Mouse (Mus musculus) liver, embryonic 16.5 days (tissue): ENCODE measurements around the gene Eif2b1. TPM values are rescaled to one million over a fixed set of nuclear protein-coding genes. Genes with fewer than 3 reads are reported as not detected.
"Not testable (repeated sequence)": the region's sequence is repeated elsewhere in the genome, so short reads cannot be mapped to it uniquely, and the experiment has no call there.

ENCODE experiments used
- ATAC-seq: fragments of 200-750 bp; cut with Nextera tagmentation; 2 replicates; pipeline ENCODE4 v1.8.0; 2017; ENCODE audit warnings: low read depth, mild to moderate bottlenecking, moderate number of reproducible peaks, moderate library complexity
- H3K27ac ChIP-seq: fragments of 300-500 bp; sonication (generic); 2 replicates; pipeline ENCODE4 v1.5.1; 2014; ENCODE audit warnings: mild to moderate bottlenecking, low read length
- H3K27me3 ChIP-seq: fragments of 300-500 bp; sonication (generic); 2 replicates; pipeline ENCODE4 v1.6.1; 2014; ENCODE audit warnings: low read depth, low read length, mixed read lengths; ENCODE audit not compliant: control insufficient read depth, insufficient read depth
- H3K36me3 ChIP-seq: fragments of 300-500 bp; sonication (generic); 2 replicates; pipeline ENCODE4 v1.6.1; 2014; ENCODE audit warnings: mild to moderate bottlenecking; ENCODE audit not compliant: control insufficient read depth, insufficient read depth
- H3K4me1 ChIP-seq: fragments of 300-500 bp; sonication (generic); 2 replicates; pipeline ENCODE4 v1.6.1; 2014; ENCODE audit warnings: low read depth, low read length, mixed read lengths; ENCODE audit not compliant: control insufficient read depth
- H3K4me2 ChIP-seq: fragments of 300-500 bp; sonication (generic); 2 replicates; pipeline ENCODE4 v1.6.1; 2014; ENCODE audit warnings: low read depth, low read length, mixed read lengths
- H3K4me3 ChIP-seq: fragments of 300-500 bp; sonication (generic); 2 replicates; pipeline ENCODE4 v1.5.1; 2014; ENCODE audit warnings: low read depth, mild to moderate bottlenecking, low read length
- H3K9ac ChIP-seq: fragments of 300-500 bp; sonication (generic); 2 replicates; pipeline ENCODE4 v1.6.1; 2014; ENCODE audit warnings: low read depth, low read length
- H3K9me3 ChIP-seq: fragments of 300-500 bp; sonication (generic); replicated peaks from 2 replicates; pipeline ENCODE4 v1.6.1; 2016; ENCODE audit warnings: low read length; ENCODE audit not compliant: control insufficient read depth
- WGBS: fragments of 180-500 bp; shearing (Covaris S2); extraction: QIAGEN DNeasy Blood & Tissue Kit; methylation state at CpG from one replicate; pipeline ENCODE4 v1.1.7; 2014; ENCODE audit not compliant: insufficient replicate concordance; 5-methylcytosine and 5-hydroxymethylcytosine counted together
- polyA plus RNA-seq: library from polyadenylated mRNA; unstranded; fragments of >200 nt; fragmentation: Nextera tagmentation; extraction: Ambion mirVana; gene quantifications from 2 replicates; pipeline ENCODE4 v1.2.1, GENCODE M21; 2015

Gene Eif2b1
- polyA plus RNA-seq, 1 experiment from 2014 or later: 33.0 TPM

DNA sequence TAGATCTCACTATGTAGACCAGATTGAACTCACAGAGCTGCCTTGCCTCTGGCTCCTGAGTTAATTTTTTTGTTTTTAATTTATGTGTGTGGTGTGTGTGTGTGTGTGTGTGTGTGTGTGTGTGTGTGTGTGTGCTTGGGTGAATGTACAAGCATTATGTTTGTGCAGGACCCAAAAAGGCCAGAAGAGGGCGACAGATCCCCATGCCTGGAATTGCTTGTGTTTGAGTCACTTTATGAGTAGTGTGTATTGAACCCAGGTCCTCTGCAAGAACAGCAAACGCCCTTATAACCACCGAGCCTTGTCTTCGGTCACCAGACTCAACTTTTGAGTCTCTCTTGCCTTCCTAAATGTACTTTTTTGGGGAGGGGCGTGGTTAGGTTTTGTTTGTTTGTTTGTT is 23.4 kb upstream of the Eif2b1 start:
- Histone ChIP-seq H3K36me3 (no peaks in the 10 kb centered on the region), H3K27ac (no peak overlapping the region), H3K9me3 (no peaks in the 10 kb centered on the region), H3K4me1 (peaks cover 7% of the 10 kb centered on the region), H3K9ac (no peak overlapping the region), H3K27me3 (no peaks in the 10 kb centered on the region), H3K4me2 (no peak overlapping the region), H3K4me3 (no peak overlapping the region)
- no peak for ATAC-seq
- WGBS: 48% methylated on average over 5 of the region's 5 CpGs

GRCm38 (mm10) chr5:124599726-124600125 is 20.8 kb upstream of the Eif2b1 start:
- H3K4me1 ChIP-seq, ATAC-seq, H3K9ac ChIP-seq, H3K27me3 ChIP-seq, H3K27ac ChIP-seq, H3K4me2 ChIP-seq, H3K36me3 ChIP-seq, H3K4me3 ChIP-seq, H3K9me3 ChIP-seq: not testable (repeated sequence)
- WGBS: 30% methylated on average over 8 of the region's 8 CpGs

- WGBS: 9% methylated on average over 30 of the region's 30 CpGs
- H3K36me3 ChIP-seq: peaks cover 3% of the 10 kb centered on the region; the same call in 1 of the 2 replicates
- peak overlapping the region; percentile 50; the same call in 1 of the 2 replicates for H3K9ac ChIP-seq
- peaks cover 7% of the 10 kb centered on the region for H3K4me1 ChIP-seq
- peak; percentile 97 for ATAC-seq
- no peaks in the 10 kb centered on the region for H3K27me3 ChIP-seq
- H3K27ac ChIP-seq: no peak overlapping the region
- peak overlapping the region; percentile 69 for H3K4me3 ChIP-seq
- H3K9me3 ChIP-seq: no peaks in the 10 kb centered on the region
- H3K4me2 ChIP-seq: peak overlapping the region; percentile 84
These were observed 19.6 kb upstream of the Eif2b1 start for GRCm38 (mm10) chr5:124598224-124599174.

GRCm38 (mm10) chr5:124592768-124593167 is 13.8 kb upstream of the Eif2b1 start:
- Histone ChIP-seq H3K4me3 (no peak overlapping the region), H3K9ac (no peak overlapping the region), H3K4me1 (no peaks in the 10 kb centered on the region), H3K4me2 (no peak overlapping the region), H3K27ac (no peak overlapping the region), H3K27me3 (no peaks in the 10 kb centered on the region), H3K36me3 (peaks cover 11% of the 10 kb centered on the region), H3K9me3 (no peaks in the 10 kb centered on the region)
- ATAC-seq: no peak
- 83% methylated on average over 3 of the region's 3 CpGs for WGBS

- H3K27ac ChIP-seq: no peak overlapping the region
- peaks cover 18% of the 10 kb centered on the region for H3K4me1 ChIP-seq
- peaks cover 3% of the 10 kb centered on the region; the same call in 1 of the 2 replicates for H3K36me3 ChIP-seq
- H3K9ac ChIP-seq: no peak overlapping the region
- no peak for ATAC-seq
- no peak overlapping the region for H3K4me2 ChIP-seq
- H3K27me3 ChIP-seq: no peaks in the 10 kb centered on the region
- WGBS: 44% methylated on average over 5 of the region's 5 CpGs
- H3K4me3 ChIP-seq: no peak overlapping the region
- H3K9me3 ChIP-seq: no peaks in the 10 kb centered on the region
These were observed 3.6 kb upstream of the Eif2b1 start for GRCm38 (mm10) chr5:124582515-124582914.

GRCm38 (mm10) chr5:124575467-124575866 is 3.5 kb downstream of the Eif2b1 start:
- H3K4me1 ChIP-seq: peaks cover 15% of the 10 kb centered on the region
- ATAC-seq: no peak
- no peaks in the 10 kb centered on the region for H3K27me3 ChIP-seq
- H3K4me3 ChIP-seq: no peak overlapping the region
- 75% methylated on average over 7 of the region's 7 CpGs for WGBS
- no peaks in the 10 kb centered on the region for H3K9me3 ChIP-seq
- H3K36me3 ChIP-seq: peaks cover 43% of the 10 kb centered on the region
- no peak overlapping the region for H3K4me2 ChIP-seq
- no peak overlapping the region for H3K9ac ChIP-seq
- H3K27ac ChIP-seq: no peak overlapping the region

GRCm38 (mm10) chr5:124571068-124571467 is 7.9 kb downstream of the Eif2b1 start:
- H3K4me3 ChIP-seq: no peak overlapping the region
- no peak overlapping the region for H3K9ac ChIP-seq
- ATAC-seq: no peak
- no peaks in the 10 kb centered on the region for H3K9me3 ChIP-seq
- H3K4me2 ChIP-seq: no peak overlapping the region
- WGBS: 74% methylated on average over 12 of the region's 12 CpGs
- H3K27ac ChIP-seq: no peak overlapping the region
- H3K4me1 ChIP-seq: no peaks in the 10 kb centered on the region
- H3K36me3 ChIP-seq: peaks cover 55% of the 10 kb centered on the region
- H3K27me3 ChIP-seq: no peaks in the 10 kb centered on the region

DNA sequence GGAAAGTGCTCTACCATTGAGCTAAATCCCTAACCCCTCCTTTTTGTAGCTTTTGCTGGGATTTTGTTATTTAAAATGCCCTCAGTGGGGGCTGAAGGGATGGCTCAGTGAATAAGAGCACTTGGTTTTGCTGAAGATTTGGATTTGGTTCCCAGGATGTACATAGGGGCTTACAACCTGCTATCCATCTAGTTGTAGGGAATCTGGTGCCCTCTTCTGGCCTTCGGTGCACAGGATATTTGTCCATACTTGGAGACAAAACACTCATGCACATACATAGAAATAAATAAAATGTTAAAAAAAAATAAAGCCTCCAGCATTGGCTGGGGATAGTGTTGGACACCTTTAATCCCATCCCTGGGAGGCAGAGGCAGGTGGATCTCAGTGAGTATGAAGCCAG is 23.8 kb downstream of the Eif2b1 start:
- Histone ChIP-seq H3K4me2 (no peak overlapping the region), H3K27me3 (no peaks in the 10 kb centered on the region), H3K4me3 (no peak overlapping the region), H3K9ac (no peak overlapping the region), H3K4me1 (peaks cover 12% of the 10 kb centered on the region), H3K9me3 (no peaks in the 10 kb centered on the region), H3K27ac (no peak overlapping the region), H3K36me3 (peaks cover 10% of the 10 kb centered on the region)
- 76% methylated on average over 1 of the region's 1 CpGs for whole genome bisulfite sequencing
- ATAC-seq: no peak

DNA sequence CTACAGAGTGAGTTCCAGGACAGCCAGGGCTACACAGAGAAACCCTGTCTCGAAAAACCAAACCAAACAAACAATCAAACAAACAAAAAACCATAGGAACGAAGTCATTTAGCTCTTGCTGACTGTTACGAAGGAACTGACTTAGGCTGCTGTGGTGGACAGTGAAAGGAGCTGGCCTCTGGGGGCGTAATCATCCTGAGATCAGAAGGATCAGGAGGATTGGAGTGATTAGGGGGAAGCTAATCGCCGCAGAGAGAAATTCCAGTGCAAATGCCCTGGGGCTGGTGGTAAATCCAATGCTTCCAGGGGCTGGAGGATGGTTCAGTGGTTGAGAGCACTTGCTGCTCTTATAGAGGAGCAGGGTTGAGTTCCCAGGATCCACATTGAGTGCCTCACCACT is 25.3 kb downstream of the Eif2b1 start:
- WGBS: 63% methylated on average over 6 of the region's 6 CpGs
- no peaks in the 10 kb centered on the region for H3K27me3 ChIP-seq
- H3K36me3 ChIP-seq: peaks cover 9% of the 10 kb centered on the region
- H3K9ac ChIP-seq: peak overlapping the region; percentile 74
- H3K9me3 ChIP-seq: no peaks in the 10 kb centered on the region
- no peak overlapping the region for H3K27ac ChIP-seq
- H3K4me3 ChIP-seq: peak overlapping the region; percentile 83
- H3K4me2 ChIP-seq: peak overlapping the region; percentile 91
- H3K4me1 ChIP-seq: peaks cover 12% of the 10 kb centered on the region
- ATAC-seq: no peak
